Mouse (Mus musculus) ES-Bruce4 (cell line): ENCODE results near the gene Impg1.

Experiments
- CTCF ChIP-seq: IDR thresholded peaks from one replicate; pipeline ENCODE4 v1.8.1; 2011; ENCODE audit warnings: low read depth, low read length
- EP300 ChIP-seq: IDR thresholded peaks from 2 replicates; pipeline ENCODE4 v1.6.1; 2011; ENCODE audit warnings: low read depth, low read length; ENCODE audit not compliant: insufficient read depth
- POLR2A ChIP-seq: IDR thresholded peaks from one replicate; pipeline ENCODE4 v1.8.1; 2011; ENCODE audit warnings: low read length; ENCODE audit not compliant: insufficient read depth

GRCm38 (mm10) chr9:80450467-80451261 lies 14.6 kb downstream of the Impg1 start:
- TF ChIP-seq CTCF = no peak
- TF ChIP-seq POLR2A = no peak
- TF ChIP-seq EP300 = no peak
